Mouse (Mus musculus) ES-E14 (cell line): ENCODE results near the gene Gm4450. TPM values are rescaled to one million over a fixed set of nuclear protein-coding genes. Genes with fewer than 3 reads are reported as not detected.
"Not testable (repeated sequence)": the region's sequence is repeated elsewhere in the genome, so short reads cannot be mapped to it uniquely, and the experiment has no call there.

Experiments
- DNase-seq: peaks from one replicate; pipeline ENCODE4 v3.0.0-alpha.2; 2013; ENCODE audit warnings: low read depth, low spot score
- H3K27ac ChIP-seq: 2 replicates; pipeline ENCODE4 v1.5.1; 2012; ENCODE audit warnings: low read depth, mild to moderate bottlenecking, low read length, moderate library complexity, mixed read lengths; ENCODE audit not compliant: poor library complexity, insufficient read depth, severe bottlenecking
- H3K36me3 ChIP-seq: 2 replicates; pipeline ENCODE4 v1.6.1; 2012; ENCODE audit warnings: mild to moderate bottlenecking, low read length, moderate library complexity, mixed read lengths; ENCODE audit not compliant: control insufficient read depth, poor library complexity, insufficient read depth, severe bottlenecking
- H3K4me1 ChIP-seq, 2 experiments: fragments of 150-350 bp in 1 of 2; sonication (generic) in 1 of 2; 2 replicates each; pipeline ENCODE4 v1.6.1; 2012; ENCODE audit warnings: low read length in 2 of 2, mild to moderate bottlenecking in 1 of 2, mixed read lengths in 1 of 2; ENCODE audit not compliant: control insufficient read depth in 2 of 2, insufficient read depth in 2 of 2, poor library complexity in 1 of 2
- H3K4me3 ChIP-seq, 2 experiments: fragments of 150-350 bp in 1 of 2; sonication (generic) in 1 of 2; 2 replicates each; pipeline ENCODE4 v1.5.1; 2012; ENCODE audit warnings: low read length in 2 of 2, low read depth in 1 of 2, mild to moderate bottlenecking in 1 of 2, mixed read lengths in 1 of 2; ENCODE audit not compliant: insufficient read depth in 1 of 2, poor library complexity in 1 of 2, severe bottlenecking in 1 of 2
- H3K9ac ChIP-seq: 2 replicates; pipeline ENCODE4 v1.6.1; 2012; ENCODE audit warnings: low read depth, mild to moderate bottlenecking, low read length, mixed read lengths; ENCODE audit not compliant: poor library complexity, insufficient read depth, severe bottlenecking
- H3K9me3 ChIP-seq: fragments of 150-350 bp; sonication (generic); 2 replicates; pipeline ENCODE4 v1.6.1; 2012; ENCODE audit warnings: low read depth, mild to moderate bottlenecking, low read length; ENCODE audit not compliant: control insufficient read depth, insufficient read depth
- CHD2 ChIP-seq: IDR thresholded peaks from 2 replicates; pipeline ENCODE4 v1.6.1; 2014; ENCODE audit warnings: mild to moderate bottlenecking, low read depth, low read length, inconsistent platforms
- HCFC1 ChIP-seq: IDR thresholded peaks from 2 replicates; pipeline ENCODE4 v1.6.1; 2012; ENCODE audit warnings: low read length, inconsistent platforms, borderline replicate concordance; ENCODE audit not compliant: insufficient read depth
- MAFK ChIP-seq: IDR thresholded peaks from 2 replicates; pipeline ENCODE4 v1.6.1; 2014; ENCODE audit warnings: mild to moderate bottlenecking, low read depth, low read length, inconsistent platforms; ENCODE audit not compliant: insufficient read depth
- ZC3H11A ChIP-seq: IDR thresholded peaks from 2 replicates; pipeline ENCODE4 v1.6.1; 2012; ENCODE audit warnings: low read depth, mild to moderate bottlenecking, inconsistent platforms, low read length, borderline replicate concordance
- ZNF384 ChIP-seq: IDR thresholded peaks from 2 replicates; pipeline ENCODE4 v1.6.1; 2012; ENCODE audit warnings: low read depth, low read length, inconsistent platforms
- in situ Hi-C, 2 experiments: fragments of 600-800 bp; cut with MboI; formaldehyde crosslinking; loops; one replicate each; pipeline ENCODE4 v1.15.1; 2025; ENCODE audit warnings: low sequenced_read_pairs in 2 of 2, inconsistent platforms in 1 of 2; ENCODE audit not compliant: unreplicated experiment in 2 of 2
- total RNA-seq: library from RNA; depleted of rRNA; stranded (reverse); fragments of 300-350 nt; gene quantifications from 2 replicates; pipeline ENCODE4 v1.2.3, GENCODE M21; 2012

Gm4450 gene
- total RNA-seq, 1 experiment: not detected

DNA sequence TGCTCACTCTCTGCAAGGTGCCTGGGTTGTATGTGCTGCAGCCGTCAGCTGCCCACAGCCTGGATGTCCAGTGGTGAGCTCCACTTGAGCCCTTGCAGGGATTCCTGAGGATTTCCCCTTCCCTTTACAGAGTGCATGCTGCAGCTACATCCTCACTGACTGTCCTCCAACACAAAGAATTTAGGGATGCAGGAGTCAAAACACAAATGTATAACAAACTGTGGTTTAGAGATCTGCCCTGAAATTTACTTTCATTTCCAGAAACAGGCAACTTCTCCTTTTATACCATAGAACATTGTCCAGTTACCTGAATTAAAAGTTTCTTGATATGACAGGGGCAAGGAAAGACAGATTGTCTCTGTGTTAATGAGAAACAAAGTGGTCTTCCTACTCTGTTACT, 13.0 kb downstream of the Gm4450 start:
- H3K4me1 ChIP-seq, H3K36me3 ChIP-seq, H3K9me3 ChIP-seq, H3K27ac ChIP-seq, H3K9ac ChIP-seq, H3K4me3 ChIP-seq, in situ Hi-C loops, DNase-seq: not testable (repeated sequence)

DNA sequence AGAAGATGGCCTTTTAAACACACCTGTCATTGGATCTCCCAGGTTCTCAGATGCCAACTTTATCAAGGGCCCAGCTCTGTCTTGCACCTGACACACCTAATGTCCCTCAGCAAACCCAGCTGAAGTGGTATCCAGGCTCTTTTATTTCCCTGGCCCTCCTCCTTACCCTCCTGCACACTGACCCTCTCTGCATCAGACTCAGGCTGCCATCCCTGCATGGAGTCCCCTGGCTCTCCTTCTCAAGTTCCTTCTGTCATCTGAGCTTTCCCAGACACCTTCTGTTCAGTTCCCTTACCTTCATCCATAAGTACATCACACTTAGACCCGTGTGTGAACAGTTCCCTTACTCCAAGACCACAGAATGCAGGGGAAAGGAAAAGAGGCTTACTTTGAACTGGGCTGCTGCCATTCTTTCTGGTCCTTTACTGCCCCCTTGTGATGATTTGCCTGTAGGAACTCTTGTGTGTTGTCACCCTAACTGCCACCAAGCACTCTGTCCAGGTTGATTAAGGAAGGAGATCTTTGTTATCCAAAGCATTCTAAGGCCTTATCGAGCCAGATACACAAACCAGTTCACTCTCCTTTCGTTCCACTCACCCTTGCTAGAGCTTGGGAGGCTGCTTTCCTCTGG, 13.7 kb downstream of the Gm4450 start:
- H3K9me3 ChIP-seq, H3K9ac ChIP-seq, H3K36me3 ChIP-seq, H3K27ac ChIP-seq, in situ Hi-C loops, H3K4me1 ChIP-seq, DNase-seq, H3K4me3 ChIP-seq: not testable (repeated sequence)

DNA sequence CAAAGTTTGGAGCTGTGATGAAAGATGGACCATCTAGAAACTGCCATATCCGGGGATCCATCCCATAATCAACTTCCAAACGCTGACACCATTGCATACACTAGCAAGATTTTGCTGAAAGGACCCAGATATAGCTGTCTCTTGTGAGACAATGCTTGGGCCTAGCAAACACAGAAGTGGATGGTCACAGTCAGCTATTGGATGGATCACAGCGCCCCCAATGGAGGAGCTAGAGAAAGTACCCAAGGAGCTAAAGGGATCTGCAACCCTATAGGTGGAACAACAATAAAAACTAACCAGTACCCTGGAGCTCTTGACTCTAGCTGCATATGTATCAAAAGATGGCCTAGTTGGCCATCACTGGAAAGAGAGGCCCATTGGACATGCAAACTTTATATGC, 14.7 kb downstream of the Gm4450 start:
- H3K9ac ChIP-seq, H3K4me3 ChIP-seq, H3K27ac ChIP-seq, DNase-seq, H3K9me3 ChIP-seq, in situ Hi-C loops, H3K36me3 ChIP-seq, H3K4me1 ChIP-seq: not testable (repeated sequence)

DNA sequence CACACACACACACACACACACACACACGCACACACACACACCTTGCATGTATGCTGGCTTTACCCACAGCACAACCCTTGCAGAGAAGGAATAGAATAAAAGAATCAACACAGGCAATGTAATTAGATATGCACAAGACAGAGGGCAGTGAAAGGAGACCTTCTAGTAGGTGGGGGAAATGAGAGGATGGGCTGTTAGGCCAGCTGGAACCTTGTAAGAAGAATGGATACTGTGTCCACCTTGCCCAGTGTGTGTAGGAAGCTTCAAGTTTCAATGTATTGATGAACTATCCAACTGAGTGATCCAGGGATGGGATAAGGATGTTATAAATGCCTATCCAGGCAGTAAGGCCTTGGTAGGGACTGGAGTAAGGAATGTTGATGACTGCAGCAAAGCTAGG, 21.9 kb downstream of the Gm4450 start:
- in situ Hi-C loops: no loop called here
- Histone ChIP-seq H3K9ac (no peak overlapping the region), H3K36me3 (no peaks in the 10 kb centered on the region), H3K4me1 (peaks cover 0 to 2% of the 10 kb centered on the region in 2 experiments; a peak in 1 of 4 replicates), H3K27ac (no peak overlapping the region), H3K4me3 (no peak overlapping the region), H3K9me3 (no peaks in the 10 kb centered on the region)
- DNase-seq: no peak
- no peak for TF ChIP-seq ZC3H11A
- no peak for TF ChIP-seq ZNF384
- TF ChIP-seq MAFK: no peak
- no peak for TF ChIP-seq HCFC1
- TF ChIP-seq CHD2: no peak

DNA sequence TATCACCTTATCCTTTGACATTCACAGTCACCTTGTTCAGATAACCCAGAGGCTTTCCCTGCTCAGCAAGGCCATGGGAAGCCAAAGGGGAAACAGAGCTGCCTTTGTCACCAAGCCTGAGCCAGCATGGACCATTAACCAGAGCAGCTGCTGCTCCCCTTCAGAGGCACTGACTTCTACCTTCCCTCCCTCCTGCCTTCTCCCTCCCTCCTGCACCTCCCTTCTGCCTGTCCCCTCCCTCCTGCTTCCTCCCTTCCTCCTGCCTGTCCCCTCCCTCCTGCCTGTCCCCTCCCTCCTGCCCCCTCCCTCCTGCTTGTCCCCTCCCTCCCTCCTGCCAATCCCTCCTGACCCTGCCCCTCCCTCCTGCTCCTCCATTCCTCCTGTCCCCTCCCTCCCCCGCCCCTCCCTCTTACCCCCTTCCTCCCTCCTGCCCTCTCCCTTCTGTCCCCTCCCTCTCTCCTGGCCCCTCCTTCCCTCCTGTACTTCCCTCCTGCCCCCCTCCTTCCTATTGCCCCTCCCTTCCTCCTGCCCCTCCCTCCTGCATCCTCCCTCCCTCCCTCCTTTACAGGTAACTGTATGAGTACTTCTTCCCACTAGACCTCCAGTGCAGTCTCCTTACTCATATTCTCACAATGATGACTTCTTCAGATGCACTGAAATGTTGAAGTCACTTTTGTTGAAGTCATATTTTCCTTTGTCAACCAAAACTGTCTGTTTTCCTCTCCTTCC, 22.7 kb downstream of the Gm4450 start:
- Histone ChIP-seq H3K36me3 (no peaks in the 10 kb centered on the region), H3K9ac (no peak overlapping the region), H3K4me3 (no peak overlapping the region), H3K9me3 (no peaks in the 10 kb centered on the region), H3K4me1 (peaks cover 0 to 2% of the 10 kb centered on the region in 2 experiments; a peak in 1 of 4 replicates), H3K27ac (no peak overlapping the region)
- in situ Hi-C loops: no loop called here
- TF ChIP-seq ZNF384 (no peak), MAFK (no peak), ZC3H11A (no peak), HCFC1 (no peak), CHD2 (no peak)
- DNase-seq: peak; percentile 47
